Mouse (Mus musculus): ENCODE data around the gene Rcsd1. TPM values are rescaled to one million over a fixed set of nuclear protein-coding genes. Genes with fewer than 3 reads are reported as not detected.

Gene Rcsd1
- 253 TPM for polyA plus RNA-seq (2017; shearing (Covaris generic))

GRCm38 (mm10) chr1:165709629-165710256, at the start of gene Rcsd1:
Gene Rcsd1, minus strand, starts transcription at chr1:165709757.

GRCm38 (mm10) chr1:165634151-165634884, 75.2 kb downstream of the Rcsd1 start, which contains the start of gene Mpzl1:
Gene Mpzl1, minus strand, starts transcription at chr1:165634538.

Other genes with a start within 250 kb of the Rcsd1 start
- gene Dcaf6, start 249.3 kb downstream of the Rcsd1 start, polyA plus RNA-seq (2017; shearing (Covaris generic)) = 14.2 TPM
- 128 TPM for gene Mpc2, start 249.1 kb downstream of the Rcsd1 start, polyA plus RNA-seq (2017; shearing (Covaris generic))
- not detected for gene Adcy10, start 224.6 kb downstream of the Rcsd1 start, polyA plus RNA-seq (2017; shearing (Covaris generic))
- gene Mpzl1, start 75.2 kb downstream of the Rcsd1 start, polyA plus RNA-seq (2017; shearing (Covaris generic)) = 0.73 TPM
- gene Creg1, start 54.0 kb upstream of the Rcsd1 start, polyA plus RNA-seq (2017; shearing (Covaris generic)) = 62.4 TPM
- 414 TPM for gene Cd247, start 78.9 kb upstream of the Rcsd1 start, polyA plus RNA-seq (2017; shearing (Covaris generic))